Mouse (Mus musculus): ENCODE results near the gene Arhgap15.

Arhgap15 gene

GRCm38 (mm10) chr2:44437496-44438057 lies 689.0 kb downstream of the Arhgap15 start:
- no peak for DNase-seq (ENCODE audit: low spot score in 2 of 2)

GRCm38 (mm10) chr2:44438070-44438469 lies 689.4 kb downstream of the Arhgap15 start:
- DNase-seq (ENCODE audit: low spot score in 2 of 2), result no peak

- no peak for DNase-seq (ENCODE audit: low spot score in 2 of 2)
Measured at GRCm38 (mm10) chr2:44444938-44445337, 696.3 kb downstream of the Arhgap15 start.
